Mouse (Mus musculus): ENCODE data around the gene Gla. TPM values are rescaled to one million over a fixed set of nuclear protein-coding genes. Genes with fewer than 3 reads are reported as not detected.

Gla gene
- polyA plus RNA-seq, 1 experiment, result 8.1 TPM

DNA sequence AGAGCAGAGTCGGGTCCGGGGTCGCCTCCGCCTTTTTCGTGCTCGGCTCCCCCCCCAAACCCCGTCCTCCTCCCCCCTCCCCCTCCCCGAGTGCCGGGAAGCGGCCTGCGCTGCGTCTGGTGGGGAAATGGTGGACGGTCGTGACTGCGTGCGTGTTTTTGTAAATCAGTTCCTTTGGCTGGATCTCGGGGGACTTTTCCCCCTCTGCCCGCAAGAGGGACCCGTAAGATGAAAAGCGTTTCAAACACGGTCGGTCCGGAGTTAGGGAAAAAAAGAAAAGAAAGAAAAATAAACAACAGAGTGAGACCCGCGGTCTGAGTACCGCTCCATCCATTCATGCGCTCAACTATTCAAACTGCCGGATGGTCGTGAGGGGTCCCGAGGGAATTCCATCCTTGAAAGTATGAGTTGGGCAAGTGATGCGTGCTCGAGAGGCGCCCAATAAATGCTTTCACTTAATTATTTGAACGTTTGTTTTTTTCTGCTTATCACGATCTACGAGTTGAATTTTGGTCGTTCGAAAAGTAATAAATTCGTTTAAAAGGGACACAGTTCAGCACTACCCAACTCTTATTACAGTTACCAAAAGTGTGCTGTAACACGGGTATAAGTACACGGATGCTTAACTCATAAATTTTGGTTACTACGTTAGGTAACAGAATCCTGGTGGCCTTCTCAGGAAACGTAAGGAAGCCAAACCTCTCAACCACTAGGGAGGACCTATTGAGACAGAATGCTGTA is 625 bp upstream of the Gla start:
- Histone ChIP-seq H3K4me1 (ENCODE audit: control insufficient read depth, insufficient read depth, low read length) (no peaks in the 10 kb centered on the region), H3K9me3 (replicated peaks; ENCODE audit: control insufficient read depth, insufficient read depth, low read length, poor library complexity, severe bottlenecking) (no peaks in the 10 kb centered on the region), H3K4me3 (ENCODE audit: low read depth, low read length) (peak overlapping the region; percentile 97)

DNA sequence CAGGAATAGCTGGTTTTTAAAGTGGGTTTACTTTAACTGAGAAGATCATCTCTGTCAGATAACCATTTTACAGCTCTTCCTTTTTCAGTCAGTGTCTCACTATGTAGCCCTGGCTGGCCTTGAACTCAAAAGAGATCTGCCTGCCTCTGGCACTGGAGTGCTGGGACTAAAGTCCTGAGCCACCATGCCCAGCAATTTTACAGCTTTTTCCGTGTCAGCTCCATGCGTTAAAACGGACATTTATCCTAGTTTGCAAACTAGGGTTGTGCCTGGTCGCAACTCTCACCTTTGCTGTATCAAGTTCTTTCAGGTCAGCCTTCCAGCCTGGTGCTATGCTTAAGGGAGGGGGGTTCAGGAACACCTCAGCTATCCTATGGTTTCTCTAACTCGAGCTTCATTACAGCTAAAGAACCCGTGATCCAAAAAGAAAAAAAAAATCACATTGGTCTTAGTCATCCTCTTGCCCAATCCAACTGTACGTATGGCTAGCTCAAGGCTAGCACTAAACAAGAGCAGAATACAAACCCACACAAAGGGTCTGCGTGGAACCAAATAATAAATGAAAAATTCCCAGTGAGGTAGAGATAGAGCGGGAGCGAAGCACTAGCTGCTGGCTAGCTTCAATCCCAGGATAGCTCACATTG is 881 bp downstream of the Gla start:
- Histone ChIP-seq H3K9me3 (replicated peaks; ENCODE audit: control insufficient read depth, insufficient read depth, low read length, poor library complexity, severe bottlenecking) (no peaks in the 10 kb centered on the region), H3K36me3 (ENCODE audit: control insufficient read depth, insufficient read depth, low read length, poor library complexity, severe bottlenecking) (no peaks in the 10 kb centered on the region; the same call in 1 of the 2 replicates), H3K4me3 (ENCODE audit: low read depth, low read length) (peak overlapping the region; percentile 95), H3K4me1 (ENCODE audit: control insufficient read depth, insufficient read depth, low read length) (no peaks in the 10 kb centered on the region), H3K9ac (ENCODE audit: low read depth, poor library complexity, severe bottlenecking) (peak overlapping the region; percentile 76), H3K27me3 (ENCODE audit: control insufficient read depth, insufficient read depth, low read length, poor library complexity, severe bottlenecking) (no peaks in the 10 kb centered on the region), H3K27ac (ENCODE audit: insufficient read depth, low read length) (peak overlapping the region; percentile 33; the same call in 1 of the 2 replicates)
- TF ChIP-seq POLR2A (IDR thresholded peaks at IDR 0.05; ENCODE audit: insufficient read depth, low read length) (no peak), EP300 (IDR thresholded peaks at IDR 0.05; ENCODE audit: insufficient read depth, low read depth, low read length) (no peak), CTCF (IDR thresholded peaks at IDR 0.05; ENCODE audit: low read depth, low read length) (no peak)

More for the DNA sequence above, 625 bp upstream of the Gla start:
- Histone ChIP-seq H3K27ac (ENCODE audit: insufficient read depth, low read length) (peak overlapping the region; percentile 80; the same call in 1 of the 2 replicates), H3K9ac (ENCODE audit: low read depth, poor library complexity, severe bottlenecking) (peak overlapping the region; percentile 92), H3K27me3 (ENCODE audit: control insufficient read depth, insufficient read depth, low read length, poor library complexity, severe bottlenecking) (no peaks in the 10 kb centered on the region), H3K36me3 (ENCODE audit: control insufficient read depth, insufficient read depth, low read length, poor library complexity, severe bottlenecking) (no peaks in the 10 kb centered on the region; the same call in 1 of the 2 replicates)
- TF ChIP-seq POLR2A (IDR thresholded peaks at IDR 0.05; ENCODE audit: insufficient read depth, low read length) (no peak), CTCF (IDR thresholded peaks at IDR 0.05; ENCODE audit: low read depth, low read length) (no peak), EP300 (IDR thresholded peaks at IDR 0.05; ENCODE audit: insufficient read depth, low read depth, low read length) (no peak)

DNA sequence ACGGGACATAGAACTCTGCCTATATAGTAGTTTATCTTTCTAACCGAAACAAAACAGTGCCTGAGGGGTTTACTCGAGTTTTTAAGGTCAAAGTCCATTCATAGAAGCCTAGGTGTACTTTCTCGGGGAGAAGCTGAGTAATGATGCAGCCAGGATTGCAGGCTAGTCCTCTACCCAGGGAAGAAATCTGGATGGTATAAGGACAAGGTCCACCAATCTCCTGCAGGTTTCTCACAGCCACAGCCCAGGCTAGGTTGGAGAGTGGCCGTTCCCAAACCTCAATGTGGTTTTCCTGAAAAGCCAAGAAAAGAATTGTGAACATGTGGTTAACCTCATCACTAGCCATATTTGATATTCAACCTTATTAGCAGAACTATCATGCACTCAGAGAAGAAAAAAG is 11.1 kb downstream of the Gla start:
- Histone ChIP-seq H3K9me3 (replicated peaks; ENCODE audit: control insufficient read depth, insufficient read depth, low read length, poor library complexity, severe bottlenecking) (no peaks in the 10 kb centered on the region), H3K27me3 (ENCODE audit: control insufficient read depth, insufficient read depth, low read length, poor library complexity, severe bottlenecking) (no peaks in the 10 kb centered on the region), H3K9ac (ENCODE audit: low read depth, poor library complexity, severe bottlenecking) (no peak overlapping the region), H3K4me3 (ENCODE audit: low read depth, low read length) (no peak overlapping the region), H3K4me1 (ENCODE audit: control insufficient read depth, insufficient read depth, low read length) (no peaks in the 10 kb centered on the region), H3K27ac (ENCODE audit: insufficient read depth, low read length) (no peak overlapping the region), H3K36me3 (ENCODE audit: control insufficient read depth, insufficient read depth, low read length, poor library complexity, severe bottlenecking) (peaks cover 38% of the 10 kb centered on the region)
- no peak for TF ChIP-seq EP300 (IDR thresholded peaks at IDR 0.05; ENCODE audit: insufficient read depth, low read depth, low read length)

DNA sequence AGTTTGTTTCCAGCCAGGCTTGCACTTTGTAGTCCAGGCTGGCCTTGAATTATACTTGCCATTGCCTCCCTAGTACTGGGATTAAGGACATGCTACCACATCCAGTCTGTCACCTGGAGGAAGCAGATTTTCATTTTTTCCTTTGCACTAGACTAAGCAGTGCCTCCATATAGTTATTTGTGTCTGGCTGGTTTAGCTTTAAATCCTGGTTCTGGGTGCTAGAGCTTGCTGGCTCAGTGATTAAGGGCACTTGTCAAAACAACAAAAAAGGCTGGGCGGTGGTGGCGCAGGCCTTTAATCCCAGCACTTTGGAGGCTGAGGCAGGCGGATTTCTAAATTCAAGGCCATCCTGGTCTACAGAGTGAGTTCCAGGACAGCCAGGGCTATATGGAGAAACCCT is 11.9 kb downstream of the Gla start:
- H3K9ac ChIP-seq (ENCODE audit: low read depth, poor library complexity, severe bottlenecking), result no peak overlapping the region
- no peaks in the 10 kb centered on the region for H3K4me1 ChIP-seq (ENCODE audit: control insufficient read depth, insufficient read depth, low read length)
- H3K36me3 ChIP-seq (ENCODE audit: control insufficient read depth, insufficient read depth, low read length, poor library complexity, severe bottlenecking), result peaks cover 38% of the 10 kb centered on the region
- no peak overlapping the region for H3K4me3 ChIP-seq (ENCODE audit: low read depth, low read length)
- no peaks in the 10 kb centered on the region for H3K9me3 ChIP-seq (replicated peaks; ENCODE audit: control insufficient read depth, insufficient read depth, low read length, poor library complexity, severe bottlenecking)
- H3K27ac ChIP-seq (ENCODE audit: insufficient read depth, low read length), result peak overlapping the region; percentile 67
- no peaks in the 10 kb centered on the region for H3K27me3 ChIP-seq (ENCODE audit: control insufficient read depth, insufficient read depth, low read length, poor library complexity, severe bottlenecking)
- TF ChIP-seq POLR2A (IDR thresholded peaks at IDR 0.05; ENCODE audit: insufficient read depth, low read length) (no peak), CTCF (IDR thresholded peaks at IDR 0.05; ENCODE audit: low read depth, low read length) (no peak), EP300 (IDR thresholded peaks at IDR 0.05; ENCODE audit: insufficient read depth, low read depth, low read length) (no peak)

DNA sequence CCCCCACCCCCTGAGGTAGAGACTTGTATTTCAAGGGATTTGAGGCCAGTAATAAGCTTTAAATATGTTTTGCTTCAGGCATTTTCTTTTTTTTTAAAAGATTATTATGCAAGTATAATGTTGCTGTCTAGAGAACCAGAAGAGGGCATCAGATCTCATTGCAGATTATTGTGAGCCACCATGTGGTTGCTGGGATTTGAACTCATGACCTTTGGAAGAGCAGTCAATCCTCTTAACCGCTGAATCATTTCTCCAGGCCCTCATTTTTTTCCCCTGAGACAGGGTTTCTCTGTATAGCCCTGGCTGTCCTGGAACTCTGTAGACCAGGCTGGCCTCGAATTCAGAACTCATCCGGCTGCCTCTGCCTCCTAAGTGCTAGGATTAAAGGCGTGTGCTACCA is 12.7 kb downstream of the Gla start:
- TF ChIP-seq EP300 (IDR thresholded peaks at IDR 0.05; ENCODE audit: insufficient read depth, low read depth, low read length), result no peak
- TF ChIP-seq POLR2A (IDR thresholded peaks at IDR 0.05; ENCODE audit: insufficient read depth, low read length), result no peak
- no peak for TF ChIP-seq CTCF (IDR thresholded peaks at IDR 0.05; ENCODE audit: low read depth, low read length)
- H3K27me3 ChIP-seq (ENCODE audit: control insufficient read depth, insufficient read depth, low read length, poor library complexity, severe bottlenecking), result no peaks in the 10 kb centered on the region
- no peaks in the 10 kb centered on the region for H3K4me1 ChIP-seq (ENCODE audit: control insufficient read depth, insufficient read depth, low read length)
- H3K36me3 ChIP-seq (ENCODE audit: control insufficient read depth, insufficient read depth, low read length, poor library complexity, severe bottlenecking), result peaks cover 38% of the 10 kb centered on the region
- peak overlapping the region; percentile 67; the same call in 1 of the 2 replicates for H3K27ac ChIP-seq (ENCODE audit: insufficient read depth, low read length)
- H3K4me3 ChIP-seq (ENCODE audit: low read depth, low read length), result no peak overlapping the region
- peak overlapping the region; percentile 59; the same call in 1 of the 2 replicates for H3K9ac ChIP-seq (ENCODE audit: low read depth, poor library complexity, severe bottlenecking)
- H3K9me3 ChIP-seq (replicated peaks; ENCODE audit: control insufficient read depth, insufficient read depth, low read length, poor library complexity, severe bottlenecking), result no peaks in the 10 kb centered on the region

DNA sequence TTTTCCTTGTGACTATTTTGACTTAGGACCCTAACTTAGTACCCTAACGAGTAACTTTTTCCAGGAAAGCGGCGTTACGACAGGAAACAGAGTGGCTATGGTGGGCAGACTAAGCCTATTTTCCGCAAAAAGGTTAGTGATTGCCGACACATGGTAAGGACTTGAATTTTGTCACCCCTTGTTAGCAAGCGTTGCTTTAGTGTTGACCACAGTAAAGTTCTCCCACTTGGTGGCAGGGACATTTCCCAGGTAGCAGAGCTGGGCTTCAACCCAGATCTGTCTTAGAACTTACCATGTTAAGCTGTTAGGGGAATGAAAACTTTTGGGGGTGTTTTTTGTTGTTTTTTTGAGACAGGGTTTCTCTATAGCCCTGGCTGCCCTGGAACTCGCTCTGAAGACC is 14.5 kb downstream of the Gla start:
- no peaks in the 10 kb centered on the region for H3K27me3 ChIP-seq (ENCODE audit: control insufficient read depth, insufficient read depth, low read length, poor library complexity, severe bottlenecking)
- no peaks in the 10 kb centered on the region for H3K9me3 ChIP-seq (replicated peaks; ENCODE audit: control insufficient read depth, insufficient read depth, low read length, poor library complexity, severe bottlenecking)
- TF ChIP-seq POLR2A (IDR thresholded peaks at IDR 0.05; ENCODE audit: insufficient read depth, low read length) (no peak), EP300 (IDR thresholded peaks at IDR 0.05; ENCODE audit: insufficient read depth, low read depth, low read length) (no peak), CTCF (IDR thresholded peaks at IDR 0.05; ENCODE audit: low read depth, low read length) (no peak)
- no peaks in the 10 kb centered on the region for H3K4me1 ChIP-seq (ENCODE audit: control insufficient read depth, insufficient read depth, low read length)
- H3K27ac ChIP-seq (ENCODE audit: insufficient read depth, low read length), result peak overlapping the region; percentile 82
- peak overlapping the region; percentile 98 for H3K4me3 ChIP-seq (ENCODE audit: low read depth, low read length)
- H3K9ac ChIP-seq (ENCODE audit: low read depth, poor library complexity, severe bottlenecking), result peak overlapping the region; percentile 59
- H3K36me3 ChIP-seq (ENCODE audit: control insufficient read depth, insufficient read depth, low read length, poor library complexity, severe bottlenecking), result peaks cover 38% of the 10 kb centered on the region
